Mouse (Mus musculus) myocyte (in vitro differentiated cells): ENCODE results near the gene Gna14. TPM values are rescaled to one million over a fixed set of nuclear protein-coding genes. Genes with fewer than 3 reads are reported as not detected.

Experiments
- H3K27me3 ChIP-seq: one replicate; pipeline ENCODE4 v1.6.1; 2011; ENCODE audit not compliant: control insufficient read depth, insufficient read depth, insufficient read length
- H3K36me3 ChIP-seq: one replicate; pipeline ENCODE4 v1.6.1; 2011; ENCODE audit not compliant: control insufficient read depth, insufficient read depth
- H3K4me2 ChIP-seq: one replicate; pipeline ENCODE4 v1.6.1; 2011; ENCODE audit warnings: low read depth, control low read depth
- H3K4me3 ChIP-seq: one replicate; pipeline ENCODE4 v1.5.1; 2011; ENCODE audit warnings: mild to moderate bottlenecking, control low read depth, moderate library complexity
- H3K79me2 ChIP-seq: one replicate; pipeline ENCODE4 v1.6.1; 2011; ENCODE audit not compliant: control insufficient read depth, insufficient read depth
- H3ac ChIP-seq: one replicate; pipeline ENCODE4 v1.6.1; 2011; ENCODE audit not compliant: control insufficient read depth, insufficient read length
- CEBPB ChIP-seq: IDR thresholded peaks from 2 replicates; pipeline ENCODE4 v1.6.1; 2011; ENCODE audit warnings: mild to moderate bottlenecking, moderate library complexity; ENCODE audit not compliant: poor library complexity, insufficient read depth, severe bottlenecking
- E2F4 ChIP-seq: IDR thresholded peaks from one replicate; pipeline ENCODE4 v1.6.1; 2011; ENCODE audit warnings: mild to moderate bottlenecking, control low read depth, moderate library complexity; ENCODE audit not compliant: insufficient read depth
- MAX ChIP-seq: IDR thresholded peaks from one replicate; pipeline ENCODE4 v1.6.1; 2011; ENCODE audit warnings: low read depth, mild to moderate bottlenecking, control low read depth
- MYOD1 ChIP-seq, 3 experiments: IDR thresholded peaks; one replicate each; pipeline ENCODE4 v1.6.1; 2011; ENCODE audit warnings: control low read depth in 2 of 3, low read depth in 2 of 3, mild to moderate bottlenecking in 2 of 3, moderate library complexity in 1 of 3; ENCODE audit not compliant: insufficient read length in 2 of 3, control insufficient read depth in 1 of 3
- MYOG ChIP-seq, 3 experiments: IDR thresholded peaks; one replicate each; pipeline ENCODE4 v1.6.1; 2011; ENCODE audit warnings: control low read depth in 2 of 3, low read depth in 2 of 3, mild to moderate bottlenecking in 2 of 3; ENCODE audit not compliant: insufficient read length in 2 of 3, control insufficient read depth in 1 of 3, insufficient read depth in 1 of 3
- POLR2A ChIP-seq: IDR thresholded peaks from one replicate; pipeline ENCODE4 v1.6.1; 2011; ENCODE audit warnings: low read depth, mild to moderate bottlenecking, control low read depth, moderate library complexity; ENCODE audit not compliant: insufficient read length
- POLR2AphosphoS2 ChIP-seq: IDR thresholded peaks from one replicate; pipeline ENCODE4 v1.6.1; 2011; ENCODE audit warnings: low read depth, control low read depth; ENCODE audit not compliant: insufficient read length
- REST ChIP-seq: IDR thresholded peaks from one replicate; pipeline ENCODE4 v1.6.1; 2011; ENCODE audit warnings: mild to moderate bottlenecking, control low read depth, moderate library complexity; ENCODE audit not compliant: insufficient read depth, insufficient read length
- SRF ChIP-seq: IDR thresholded peaks from one replicate; pipeline ENCODE4 v1.6.1; 2011; ENCODE audit warnings: low read depth; ENCODE audit not compliant: control insufficient read depth, insufficient read length
- TCF12 ChIP-seq: IDR thresholded peaks from one replicate; pipeline ENCODE4 v1.6.1; 2011; ENCODE audit warnings: mild to moderate bottlenecking, control low read depth; ENCODE audit not compliant: poor library complexity, insufficient read depth, severe bottlenecking
- TCF3 ChIP-seq: IDR thresholded peaks from one replicate; pipeline ENCODE4 v1.6.1; 2011; ENCODE audit warnings: low read depth, control low read depth; ENCODE audit not compliant: insufficient read length
- USF1 ChIP-seq: IDR thresholded peaks from one replicate; pipeline ENCODE4 v1.6.1; 2011; ENCODE audit warnings: low read depth, mild to moderate bottlenecking, control low read depth, moderate library complexity
- polyA plus RNA-seq: library from polyadenylated mRNA; unstranded; fragments of >200 nt; fragmentation: generic; extraction: Trizol; gene quantifications from one replicate; pipeline ENCODE4 v1.2.1, GENCODE M21; 2012; ENCODE audit warnings: missing spikeins

The Gna14 gene
- polyA plus RNA-seq, 1 experiment: 0.02 TPM

DNA sequence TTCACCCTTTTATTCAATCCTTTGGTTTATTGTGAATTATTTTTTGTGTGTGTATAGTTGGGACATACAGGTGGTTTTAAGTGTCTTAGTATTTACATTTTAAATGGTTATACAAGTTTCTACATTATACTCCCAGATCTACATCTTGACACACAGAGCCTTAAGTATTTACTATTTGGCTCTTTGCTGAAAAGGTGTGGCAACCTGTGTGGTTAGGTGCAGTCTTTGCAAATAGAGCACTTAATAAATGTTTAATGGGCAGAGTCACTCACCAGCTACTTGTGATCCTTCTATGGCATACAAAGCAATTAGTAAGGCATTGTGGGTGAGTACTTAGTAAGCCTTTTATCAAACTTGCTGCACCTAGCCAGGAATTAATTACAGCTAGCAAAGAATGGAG, 24.3 kb upstream of the Gna14 start:
- Histone ChIP-seq H3K36me3 (no peaks in the 10 kb centered on the region), H3K79me2 (no peaks in the 10 kb centered on the region), H3K4me2 (no peak overlapping the region), H3K4me3 (no peak overlapping the region), H3K27me3 (no peaks in the 10 kb centered on the region), H3ac (no peak overlapping the region)
- TF ChIP-seq POLR2A: no peak
- TF ChIP-seq CEBPB: no peak
- no peak for TF ChIP-seq MYOD1 (IDR thresholded peaks at IDR 0.05; ENCODE audit: control insufficient read depth in 1 of 3, insufficient read length in 2 of 3, low read depth in 2 of 3)
- TF ChIP-seq POLR2AphosphoS2: no peak
- no peak for TF ChIP-seq MAX
- no peak for TF ChIP-seq SRF
- no peak for TF ChIP-seq TCF12

DNA sequence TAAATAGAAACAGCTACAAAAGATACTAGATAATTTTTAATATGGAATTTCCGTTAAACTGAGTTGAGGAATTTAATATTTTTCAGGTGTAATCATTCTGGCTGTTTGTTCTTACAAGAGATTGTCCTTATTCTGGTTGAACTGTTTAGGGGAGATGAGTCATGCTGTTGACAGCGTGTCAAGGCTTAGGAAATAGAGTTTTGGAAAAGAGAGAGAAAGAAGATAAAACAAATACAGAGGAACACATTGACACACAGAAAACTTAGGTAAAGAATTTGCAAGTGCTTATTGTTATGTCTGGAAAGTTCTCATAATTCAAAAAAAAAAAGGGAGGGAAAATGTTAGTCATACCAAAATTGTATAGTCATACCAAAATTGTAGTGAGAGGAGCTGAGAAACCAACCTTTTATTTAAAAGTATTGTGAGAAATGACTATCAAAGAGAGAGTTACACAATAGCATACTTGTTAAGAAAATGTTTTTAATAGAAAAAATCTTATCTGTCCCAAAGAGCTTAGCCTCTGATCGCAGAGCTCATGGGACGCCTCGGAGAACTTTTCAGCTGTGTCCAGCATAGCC, 17.4 kb upstream of the Gna14 start:
- H3K36me3 ChIP-seq: no peaks in the 10 kb centered on the region
- H3ac ChIP-seq: no peak overlapping the region
- TF ChIP-seq TCF3 (no peak), MYOD1 (IDR thresholded peaks at IDR 0.05; ENCODE audit: control insufficient read depth in 1 of 3, insufficient read length in 2 of 3, low read depth in 2 of 3) (no peak), REST (no peak), CEBPB (no peak), USF1 (no peak), E2F4 (no peak), SRF (no peak), POLR2A (no peak), MAX (no peak), MYOG (IDR thresholded peaks at IDR 0.05; ENCODE audit: control insufficient read depth in 1 of 3, insufficient read depth in 1 of 3, insufficient read length in 2 of 3, low read depth in 2 of 3) (no peak), POLR2AphosphoS2 (no peak), TCF12 (no peak)
- H3K27me3 ChIP-seq: no peaks in the 10 kb centered on the region
- no peaks in the 10 kb centered on the region for H3K79me2 ChIP-seq
- H3K4me2 ChIP-seq: no peak overlapping the region
- H3K4me3 ChIP-seq: no peak overlapping the region

DNA sequence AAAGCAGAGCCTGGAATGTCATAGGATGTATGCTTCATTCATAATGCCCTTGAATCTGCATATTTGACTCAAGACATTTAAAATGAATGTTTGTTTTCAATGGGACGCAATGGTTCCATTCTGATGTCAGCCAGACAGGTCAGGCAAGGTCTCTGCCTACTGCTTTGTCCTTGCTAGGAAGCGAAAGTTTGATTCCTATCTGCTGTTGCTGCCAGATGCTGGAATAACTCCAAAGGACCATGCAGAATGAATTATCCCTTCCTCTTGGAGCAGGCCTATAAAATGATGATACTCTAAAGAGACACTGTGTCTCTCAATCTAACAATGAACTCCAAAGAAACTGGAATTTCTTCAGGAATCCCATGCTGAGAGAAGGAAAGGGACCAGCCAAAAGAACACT, 10.0 kb upstream of the Gna14 start:
- Histone ChIP-seq H3K4me3 (no peak overlapping the region), H3K36me3 (no peaks in the 10 kb centered on the region)
- TF ChIP-seq MYOG (IDR thresholded peaks at IDR 0.05; ENCODE audit: control insufficient read depth in 1 of 3, insufficient read depth in 1 of 3, insufficient read length in 2 of 3, low read depth in 2 of 3) (no peak), MYOD1 (IDR thresholded peaks at IDR 0.05; ENCODE audit: control insufficient read depth in 1 of 3, insufficient read length in 2 of 3, low read depth in 2 of 3) (no peak), TCF12 (no peak), MAX (no peak), TCF3 (no peak), USF1 (no peak), E2F4 (no peak), SRF (no peak), POLR2AphosphoS2 (no peak), POLR2A (no peak)

DNA sequence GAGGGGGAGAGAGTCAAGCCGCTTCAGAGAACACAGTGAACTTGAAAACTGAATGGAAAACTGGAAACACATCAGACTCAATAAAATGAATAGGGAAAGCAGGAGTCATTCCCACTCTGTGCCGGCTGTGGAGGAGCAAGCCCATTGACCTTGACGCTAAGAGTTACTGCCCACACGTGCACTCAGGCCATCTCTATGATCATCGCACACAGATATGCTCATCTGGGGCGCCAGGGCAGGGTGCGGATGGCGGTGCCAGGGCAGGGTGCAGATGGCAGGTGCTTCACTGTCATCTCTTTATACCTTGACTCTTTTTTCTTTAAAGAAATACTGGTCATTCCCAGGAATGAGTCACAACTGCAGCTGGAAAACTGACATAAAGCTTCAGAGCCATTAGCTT, 4.2 kb upstream of the Gna14 start:
- no peaks in the 10 kb centered on the region for H3K36me3 ChIP-seq
- no peak overlapping the region for H3K4me3 ChIP-seq
- no peak overlapping the region for H3ac ChIP-seq
- no peak overlapping the region for H3K4me2 ChIP-seq
- no peaks in the 10 kb centered on the region for H3K79me2 ChIP-seq
- TF ChIP-seq CEBPB (no peak), POLR2AphosphoS2 (no peak), E2F4 (no peak), MAX (no peak), TCF12 (no peak), POLR2A (no peak), USF1 (no peak), MYOD1 (IDR thresholded peaks at IDR 0.05; ENCODE audit: control insufficient read depth in 1 of 3, insufficient read length in 2 of 3, low read depth in 2 of 3) (no peak)
- peaks cover 8% of the 10 kb centered on the region for H3K27me3 ChIP-seq

More for the DNA sequence above, 10.0 kb upstream of the Gna14 start:
- H3K79me2 ChIP-seq: no peaks in the 10 kb centered on the region
- no peaks in the 10 kb centered on the region for H3K27me3 ChIP-seq
- no peak overlapping the region for H3ac ChIP-seq
- no peak overlapping the region for H3K4me2 ChIP-seq

DNA sequence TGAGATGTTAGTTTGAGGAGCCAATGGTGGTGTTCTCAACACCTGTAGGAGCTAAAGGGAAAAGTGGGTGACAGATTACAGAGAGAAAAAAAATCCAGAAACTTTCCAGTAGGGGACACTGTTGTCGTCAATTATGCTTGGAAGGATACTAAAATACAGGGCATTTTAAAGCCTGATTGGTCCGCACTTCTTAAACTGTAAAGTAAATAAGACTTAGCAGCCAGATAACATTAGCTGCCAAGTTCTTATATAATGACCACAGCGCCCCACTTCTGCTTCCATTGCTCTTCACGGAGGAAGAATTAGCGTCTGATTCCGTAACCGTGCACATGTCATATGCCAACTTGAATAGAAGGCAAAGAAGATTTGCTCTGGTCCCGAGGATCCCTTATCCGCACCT, 683 bp upstream of the Gna14 start:
- H3K27me3 ChIP-seq: peaks cover 13% of the 10 kb centered on the region
- H3K36me3 ChIP-seq: no peaks in the 10 kb centered on the region

More for the DNA sequence above, 683 bp upstream of the Gna14 start:
- no peak for TF ChIP-seq MYOG (IDR thresholded peaks at IDR 0.05; ENCODE audit: control insufficient read depth in 1 of 3, insufficient read depth in 1 of 3, insufficient read length in 2 of 3, low read depth in 2 of 3)
- no peak for TF ChIP-seq POLR2A
- TF ChIP-seq SRF: no peak
- no peak for TF ChIP-seq E2F4
- TF ChIP-seq MAX: no peak
- TF ChIP-seq CEBPB: no peak
- no peak for TF ChIP-seq POLR2AphosphoS2
- no peak for TF ChIP-seq TCF3
- no peak for TF ChIP-seq MYOD1 (IDR thresholded peaks at IDR 0.05; ENCODE audit: control insufficient read depth in 1 of 3, insufficient read length in 2 of 3, low read depth in 2 of 3)
- TF ChIP-seq USF1: no peak
- no peak for TF ChIP-seq REST
- TF ChIP-seq TCF12: no peak
- peak overlapping the region; percentile 38 for H3K4me2 ChIP-seq
- no peak overlapping the region for H3K4me3 ChIP-seq
- no peaks in the 10 kb centered on the region for H3K79me2 ChIP-seq
- H3ac ChIP-seq: no peak overlapping the region
